Mouse (Mus musculus): ENCODE data around the gene Lag3. TPM values are rescaled to one million over a fixed set of nuclear protein-coding genes. Genes with fewer than 3 reads are reported as not detected.

Lag3 gene
- total and polyA plus RNA-seq, 3 experiments: 0.32 to 0.47 (median 0.34) TPM

DNA sequence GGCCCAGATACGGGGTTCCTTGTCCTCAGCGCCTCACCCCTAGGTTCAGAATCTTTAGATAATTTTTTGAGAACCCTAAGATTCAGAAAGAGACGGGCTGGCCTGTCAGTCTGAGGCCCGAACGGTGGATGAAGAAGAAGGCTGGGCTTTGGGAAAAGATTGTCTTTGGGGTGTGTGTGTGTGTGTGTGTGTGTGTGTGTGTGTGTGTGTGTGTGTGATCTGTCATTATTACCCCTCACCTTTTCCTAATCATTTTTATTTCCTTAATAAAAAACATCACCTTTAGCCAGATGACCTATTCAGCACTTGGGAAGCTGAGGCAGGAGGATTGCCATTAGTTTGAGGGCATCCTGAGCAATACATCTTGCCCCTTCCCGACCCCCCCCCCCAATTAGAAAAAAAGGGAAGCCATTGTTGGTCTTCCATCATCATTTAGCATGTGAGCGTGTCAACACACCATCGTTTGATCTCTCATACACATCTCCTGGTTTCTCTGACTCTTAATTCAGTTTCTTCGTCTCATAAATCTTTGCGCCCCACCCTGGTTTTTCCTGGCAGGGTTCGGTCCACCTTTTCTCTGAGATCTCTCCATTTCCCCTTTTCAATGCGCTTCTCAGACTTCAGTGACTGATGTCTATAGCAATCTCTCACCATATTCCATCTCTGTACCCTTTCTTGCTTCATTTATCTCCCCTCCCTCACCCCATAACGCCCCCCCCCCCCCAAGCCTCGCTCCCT is 7.6 kb upstream of the Lag3 start:
- 33% methylated on average over 13 of the region's 14 CpGs for WGBS
- Histone ChIP-seq H3K4me1 (ENCODE audit: control insufficient read depth, insufficient read depth, low read length) (peaks cover 12% of the 10 kb centered on the region), H3K9ac (ENCODE audit: low read depth, low read length) (no peak overlapping the region), H3K27ac (peak overlapping the region; percentile 98), H3K27me3 (ENCODE audit: control insufficient read depth, insufficient read depth, low read length) (no peaks in the 10 kb centered on the region), H3K36me3 (ENCODE audit: control insufficient read depth, insufficient read depth, low read length) (no peaks in the 10 kb centered on the region), H3K4me3 (peak overlapping the region; percentile 34; the same call in 1 of the 2 replicates), H3K79me2 (replicated peaks; ENCODE audit: control insufficient read depth, insufficient read depth, low read length) (0 out of 2 replicates have a peak, but pooled peaks cover 2% of the 10 kb centered on the region)
- intact Hi-C loops (cut with DNase I): no loop called here
- TF ChIP-seq EP300 (IDR thresholded peaks at IDR 0.05; ENCODE audit: insufficient read depth, low read depth, low read length) (no peak), POLR2A (IDR thresholded peaks at IDR 0.05; ENCODE audit: insufficient read depth, low read depth, low read length) (no peak), CTCF (IDR thresholded peaks at IDR 0.05) (no peak)
- no peak for DNase-seq

DNA sequence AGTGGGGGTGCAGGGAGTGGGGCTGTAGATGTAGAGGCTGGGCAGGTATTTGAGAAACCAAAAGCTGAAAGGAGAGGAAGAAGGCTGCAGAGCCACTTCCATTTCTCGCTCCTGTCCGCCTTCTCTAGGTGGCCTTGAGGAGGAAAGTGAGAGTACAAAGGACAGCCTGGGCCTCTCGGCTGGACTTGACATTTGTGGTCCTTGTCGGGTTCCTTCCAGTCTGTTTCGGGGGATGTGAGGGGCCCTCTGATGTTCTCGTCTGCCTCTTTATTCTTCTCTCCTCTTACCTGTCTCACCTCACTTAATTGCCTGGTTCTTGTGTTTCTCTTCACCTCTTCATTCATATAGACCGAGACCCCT is 6.8 kb upstream of the Lag3 start:
- Histone ChIP-seq H3K27me3 (ENCODE audit: control insufficient read depth, insufficient read depth, low read length) (no peaks in the 10 kb centered on the region), H3K4me3 (peak overlapping the region; percentile 90), H3K27ac (peak overlapping the region; percentile 98), H3K79me2 (replicated peaks; ENCODE audit: control insufficient read depth, insufficient read depth, low read length) (0 out of 2 replicates have a peak, but pooled peaks cover 2% of the 10 kb centered on the region), H3K9ac (ENCODE audit: low read depth, low read length) (peak overlapping the region; percentile 99), H3K36me3 (ENCODE audit: control insufficient read depth, insufficient read depth, low read length) (no peaks in the 10 kb centered on the region), H3K4me1 (ENCODE audit: control insufficient read depth, insufficient read depth, low read length) (peaks cover 12% of the 10 kb centered on the region)
- TF ChIP-seq EP300 (IDR thresholded peaks at IDR 0.05; ENCODE audit: insufficient read depth, low read depth, low read length) (no peak), CTCF (IDR thresholded peaks at IDR 0.05) (no peak), POLR2A (IDR thresholded peaks at IDR 0.05; ENCODE audit: insufficient read depth, low read depth, low read length) (no peak)
- 25% methylated on average over 7 of the region's 7 CpGs for WGBS
- no peak for DNase-seq
- intact Hi-C loops (cut with DNase I): no loop called here

DNA sequence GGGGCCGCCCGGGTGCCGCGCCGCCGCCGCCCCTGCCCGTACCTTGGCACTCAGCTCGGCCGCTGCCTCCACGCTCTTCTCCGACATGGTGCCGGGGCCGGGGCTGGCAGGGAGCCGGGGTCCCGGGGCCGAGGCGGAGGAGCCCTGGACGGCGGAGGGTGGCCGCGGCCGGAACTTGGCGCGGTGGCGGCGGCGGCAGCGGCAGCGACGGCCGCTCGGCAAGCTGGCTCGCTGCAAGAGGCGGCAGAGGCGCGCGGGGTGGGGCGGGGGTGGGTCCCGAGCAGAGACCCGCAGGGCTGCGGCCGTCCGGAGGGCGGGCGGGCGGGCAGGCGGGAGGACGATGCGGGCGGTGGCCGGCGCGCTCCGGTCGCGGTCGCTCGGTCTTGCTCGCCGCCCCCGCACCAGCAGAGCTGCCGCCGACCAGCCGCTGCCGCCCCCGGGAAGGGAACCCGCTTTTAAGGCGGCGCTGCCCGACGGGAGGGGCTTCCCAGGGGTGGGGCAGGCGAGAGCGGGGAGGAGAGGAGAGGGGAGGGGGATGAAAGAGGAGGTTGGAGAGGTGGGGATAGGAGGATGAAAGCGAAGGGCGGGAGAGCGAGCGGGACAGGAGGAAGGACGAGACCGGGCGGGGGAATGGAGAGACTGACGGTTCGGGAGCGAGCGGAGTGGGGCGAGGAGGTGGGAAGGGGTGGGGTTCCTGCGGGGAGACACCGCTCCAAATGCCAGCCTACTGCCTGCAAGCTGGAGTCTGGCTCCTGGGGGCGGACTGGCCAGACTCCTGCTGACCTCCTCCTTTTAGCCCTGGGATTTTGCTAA is 6.2 kb upstream of the Lag3 start:
- DNase-seq: peak; percentile 93 to 94
- intact Hi-C loops (cut with DNase I): loop anchor here (1.0 kb wide), 2 partner anchors 13 kb away; no protein-coding TSS in a partner anchor
- WGBS: 2% methylated on average over 88 of the region's 89 CpGs
- TF ChIP-seq EP300 (IDR thresholded peaks at IDR 0.05; ENCODE audit: insufficient read depth, low read depth, low read length) (peak; percentile 29; the same call in 1 of the 2 replicates), CTCF (IDR thresholded peaks at IDR 0.05) (no peak), POLR2A (IDR thresholded peaks at IDR 0.05; ENCODE audit: insufficient read depth, low read depth, low read length) (peak; percentile 67)
- H3K4me3 ChIP-seq: peak overlapping the region; percentile 90
- H3K4me1 ChIP-seq (ENCODE audit: control insufficient read depth, insufficient read depth, low read length): peaks cover 12% of the 10 kb centered on the region
- H3K79me2 ChIP-seq (replicated peaks; ENCODE audit: control insufficient read depth, insufficient read depth, low read length): 0 out of 2 replicates have a peak, but pooled peaks cover 2% of the 10 kb centered on the region
- peak overlapping the region; percentile 98 for H3K27ac ChIP-seq
- H3K9ac ChIP-seq (ENCODE audit: low read depth, low read length): peak overlapping the region; percentile 99
- no peaks in the 10 kb centered on the region for H3K36me3 ChIP-seq (ENCODE audit: control insufficient read depth, insufficient read depth, low read length)
- H3K27me3 ChIP-seq (ENCODE audit: control insufficient read depth, insufficient read depth, low read length): no peaks in the 10 kb centered on the region

DNA sequence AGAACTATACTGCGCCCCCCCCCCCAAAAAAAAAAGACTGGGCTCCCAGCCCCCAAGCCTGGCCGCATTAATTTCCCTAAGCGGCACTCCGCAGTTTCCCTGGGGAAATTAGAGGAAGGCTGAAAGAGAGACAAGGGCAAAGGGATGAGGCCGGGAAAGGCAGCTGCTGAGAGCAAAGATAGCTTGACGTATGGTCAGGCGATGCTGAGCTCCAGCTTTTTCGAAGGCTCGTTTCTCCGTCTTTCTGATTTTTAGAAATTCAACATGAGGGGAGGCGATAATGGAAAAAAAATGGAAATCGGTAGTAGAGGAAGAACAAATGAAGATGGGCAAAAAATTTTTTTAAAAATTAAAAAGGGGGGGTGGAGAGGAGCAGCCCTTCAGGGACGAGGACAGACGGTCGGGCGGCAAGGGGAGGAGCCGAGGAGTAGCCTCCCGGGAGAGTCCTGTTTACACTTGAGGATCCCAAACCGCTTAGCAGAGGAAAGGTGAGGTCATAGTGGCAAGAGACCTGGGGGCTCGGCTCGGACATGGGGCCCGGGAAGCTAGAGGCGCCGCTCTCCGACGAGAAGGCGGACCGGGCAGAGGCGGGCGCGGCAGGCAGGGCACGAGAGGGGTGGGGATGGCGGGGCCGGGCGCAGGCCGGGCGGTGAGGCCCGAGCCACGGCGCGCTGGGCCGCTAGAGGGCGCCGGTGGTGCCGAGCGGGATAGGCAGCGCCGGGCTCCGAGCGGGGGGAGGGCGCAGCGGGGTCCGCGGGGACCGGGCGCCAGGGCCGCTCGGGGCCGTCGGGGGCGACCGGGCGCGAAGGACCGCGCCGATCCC is 5.4 kb upstream of the Lag3 start:
- H3K36me3 ChIP-seq (ENCODE audit: control insufficient read depth, insufficient read depth, low read length): no peaks in the 10 kb centered on the region
- intact Hi-C loops (cut with DNase I): loop anchor here (1.0 kb wide), 2 partner anchors 13 kb away; no protein-coding TSS in a partner anchor
- peak; percentile 95 to 97 for DNase-seq
- no peaks in the 10 kb centered on the region for H3K27me3 ChIP-seq (ENCODE audit: control insufficient read depth, insufficient read depth, low read length)
- 0 out of 2 replicates have a peak, but pooled peaks cover 2% of the 10 kb centered on the region for H3K79me2 ChIP-seq (replicated peaks; ENCODE audit: control insufficient read depth, insufficient read depth, low read length)
- peak overlapping the region; percentile 99 for H3K9ac ChIP-seq (ENCODE audit: low read depth, low read length)
- H3K27ac ChIP-seq: peak overlapping the region; percentile 98
- H3K4me1 ChIP-seq (ENCODE audit: control insufficient read depth, insufficient read depth, low read length): peaks cover 12% of the 10 kb centered on the region
- TF ChIP-seq CTCF (IDR thresholded peaks at IDR 0.05) (peak; percentile 75), EP300 (IDR thresholded peaks at IDR 0.05; ENCODE audit: insufficient read depth, low read depth, low read length) (no peak)
- H3K4me3 ChIP-seq: peak overlapping the region; percentile 90
- WGBS: under 1% methylated on average over 49 of the region's 67 CpGs

DNA sequence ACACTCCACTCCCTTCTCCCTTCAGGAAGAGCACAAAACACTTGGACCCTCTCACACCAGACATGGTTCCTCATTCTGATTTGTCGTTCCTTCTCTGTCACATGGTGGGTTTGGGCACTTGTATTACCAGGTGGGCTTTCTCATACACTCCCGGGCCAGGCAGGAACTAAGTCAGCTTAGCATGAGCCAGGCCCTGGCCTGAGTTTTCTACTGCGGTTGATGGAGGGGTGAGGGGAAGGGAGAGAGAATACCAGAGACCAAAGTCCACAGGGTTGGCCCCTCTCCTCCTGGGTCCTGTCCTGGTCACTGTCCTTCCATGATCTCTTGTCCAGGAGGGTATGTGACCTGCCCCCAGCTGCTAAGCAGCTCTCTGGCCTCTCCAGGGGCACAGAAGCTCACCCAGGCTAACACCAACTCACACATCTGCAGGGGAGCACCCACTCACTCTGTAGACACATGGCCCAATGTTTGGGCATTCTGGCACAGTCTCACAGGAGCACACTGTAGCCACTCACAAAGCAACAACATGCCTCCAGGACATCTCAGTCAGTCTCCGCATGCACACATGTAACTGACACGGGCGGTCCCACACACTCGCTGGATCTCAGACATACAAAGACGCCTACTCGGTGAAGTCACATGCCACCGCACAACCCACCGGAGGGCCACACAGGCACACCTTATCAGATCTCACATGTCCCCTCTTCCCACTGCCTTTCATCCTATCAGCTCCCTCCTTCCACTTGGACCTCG is 4.6 kb upstream of the Lag3 start:
- Histone ChIP-seq H3K4me1 (ENCODE audit: control insufficient read depth, insufficient read depth, low read length) (peaks cover 12% of the 10 kb centered on the region), H3K4me3 (peak overlapping the region; percentile 90), H3K9ac (ENCODE audit: low read depth, low read length) (peak overlapping the region; percentile 99), H3K36me3 (ENCODE audit: control insufficient read depth, insufficient read depth, low read length) (no peaks in the 10 kb centered on the region), H3K27ac (peak overlapping the region; percentile 98), H3K79me2 (replicated peaks; ENCODE audit: control insufficient read depth, insufficient read depth, low read length) (0 out of 2 replicates have a peak, but pooled peaks cover 2% of the 10 kb centered on the region), H3K27me3 (ENCODE audit: control insufficient read depth, insufficient read depth, low read length) (no peaks in the 10 kb centered on the region)
- DNase-seq: peak in 1 of 2 experiments; percentile 40
- intact Hi-C loops (cut with DNase I): no loop called here
- WGBS: 8% methylated on average over 12 of the region's 12 CpGs
- TF ChIP-seq EP300 (IDR thresholded peaks at IDR 0.05; ENCODE audit: insufficient read depth, low read depth, low read length) (no peak), POLR2A (IDR thresholded peaks at IDR 0.05; ENCODE audit: insufficient read depth, low read depth, low read length) (no peak)
